Mouse (Mus musculus) midbrain, postnatal 0 days (tissue): ENCODE data around the gene Cadm2. TPM values are rescaled to one million over a fixed set of nuclear protein-coding genes. Genes with fewer than 3 reads are reported as not detected.

Source experiments
- ATAC-seq: fragments of 200-750 bp; cut with Nextera tagmentation; 2 replicates; pipeline ENCODE4 v1.8.0; 2017; ENCODE audit warnings: moderate number of reproducible peaks, mild to moderate bottlenecking, moderate TSS enrichment, moderate library complexity; ENCODE audit not compliant: low FRiP score
- DNase-seq: peaks from one replicate; pipeline ENCODE4 v3.0.0-alpha.2; 2015; ENCODE audit warnings: low spot score
- H3K27ac ChIP-seq: fragments of 300-500 bp; sonication (generic); 2 replicates; pipeline ENCODE4 v1.5.1; 2014; ENCODE audit warnings: low read depth, mild to moderate bottlenecking, low read length, mixed read lengths
- H3K27me3 ChIP-seq: fragments of 300-500 bp; sonication (generic); 2 replicates; pipeline ENCODE4 v1.6.1; 2014; ENCODE audit warnings: low read length, control low read depth, mixed read lengths; ENCODE audit not compliant: insufficient read depth
- H3K36me3 ChIP-seq: fragments of 300-500 bp; sonication (generic); 2 replicates; pipeline ENCODE4 v1.6.1; 2014; ENCODE audit warnings: low read length, control low read depth, mixed read lengths; ENCODE audit not compliant: insufficient read depth
- H3K4me1 ChIP-seq: fragments of 300-500 bp; sonication (generic); 2 replicates; pipeline ENCODE4 v1.6.1; 2014; ENCODE audit warnings: mild to moderate bottlenecking, control low read depth, antibody characterized with exemption, low read length, mixed read lengths; ENCODE audit not compliant: insufficient read depth
- H3K4me2 ChIP-seq: fragments of 300-500 bp; sonication (generic); 2 replicates; pipeline ENCODE4 v1.6.1; 2014; ENCODE audit warnings: low read depth, mild to moderate bottlenecking, low read length, mixed read lengths; ENCODE audit not compliant: poor library complexity, severe bottlenecking
- H3K4me3 ChIP-seq: fragments of 300-500 bp; sonication (generic); 2 replicates; pipeline ENCODE4 v1.5.1; 2014; ENCODE audit warnings: low read depth, mild to moderate bottlenecking, low read length, moderate library complexity
- H3K9ac ChIP-seq: fragments of 300-500 bp; sonication (generic); replicated peaks from 2 replicates; pipeline ENCODE4 v1.6.1; 2014; ENCODE audit warnings: mild to moderate bottlenecking, low read length, moderate library complexity, mixed read lengths; ENCODE audit not compliant: poor library complexity, severe bottlenecking
- H3K9me3 ChIP-seq: fragments of 300-500 bp; sonication (generic); 2 replicates; pipeline ENCODE4 v1.6.1; 2016; ENCODE audit warnings: low read length, control low read depth
- CTCF ChIP-seq: IDR thresholded peaks from 2 replicates; pipeline ENCODE4 v1.5.1; 2016; ENCODE audit warnings: antibody characterized with exemption, mild to moderate bottlenecking
- WGBS: fragments of 180-500 bp; shearing (Covaris S2); extraction: QIAGEN DNeasy Blood & Tissue Kit; methylation state at CpG from one replicate; pipeline ENCODE4 v1.1.7; 2014; 5-methylcytosine and 5-hydroxymethylcytosine counted together
- polyA plus RNA-seq: library from polyadenylated mRNA; unstranded; fragments of >200 nt; fragmentation: Nextera tagmentation; extraction: Ambion mirVana; gene quantifications from 2 replicates; pipeline ENCODE4 v1.2.1, GENCODE M21; 2015
- total RNA-seq: library from RNA; depleted of rRNA; stranded (reverse); fragments of >200 nt; gene quantifications from 2 replicates; pipeline ENCODE4 v1.2.3, GENCODE M21; 2014

The Cadm2 gene
- total and polyA plus RNA-seq, 2 experiments from 2014 or later, result 82.8 to 92.0 TPM

GRCm38 (mm10) chr16:66925517-66925916, 695.2 kb downstream of the Cadm2 start:
- no peak overlapping the region for H3K4me3 ChIP-seq
- no peaks in the 10 kb centered on the region for H3K27me3 ChIP-seq
- H3K4me2 ChIP-seq, result no peak overlapping the region
- H3K27ac ChIP-seq, result no peak overlapping the region
- TF ChIP-seq CTCF, result no peak
- ATAC-seq, result no peak
- WGBS, result 47% methylated on average over 1 of the region's 1 CpGs
- no peak overlapping the region for H3K9ac ChIP-seq
- H3K36me3 ChIP-seq, result no peaks in the 10 kb centered on the region
- no peak for DNase-seq
- H3K4me1 ChIP-seq, result no peaks in the 10 kb centered on the region
- H3K9me3 ChIP-seq, result no peaks in the 10 kb centered on the region

DNA sequence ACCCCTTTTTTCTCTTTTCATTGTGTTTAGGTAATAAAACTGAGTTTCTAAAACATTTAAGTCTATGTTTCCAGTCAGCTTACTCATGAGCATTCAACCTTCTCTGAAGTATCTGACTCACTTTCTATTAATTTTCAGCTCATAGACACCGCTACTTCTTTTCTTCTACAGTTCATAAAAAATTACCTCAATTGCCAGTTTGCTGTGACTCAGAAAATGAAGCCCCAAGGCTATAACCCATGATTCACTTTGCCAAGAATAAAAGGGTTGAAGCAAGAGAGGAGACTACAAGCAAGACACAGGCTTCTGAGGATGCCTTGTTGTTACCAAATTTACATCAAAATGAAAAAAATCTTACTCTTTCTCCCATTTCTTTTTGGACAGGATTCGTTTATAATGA, 698.0 kb downstream of the Cadm2 start:
- 80% methylated on average over 2 of the region's 2 CpGs for WGBS
- ATAC-seq (no peak), DNase-seq (no peak)
- Histone ChIP-seq H3K4me3 (no peak overlapping the region), H3K9ac (no peak overlapping the region), H3K27ac (no peak overlapping the region), H3K4me2 (no peak overlapping the region), H3K9me3 (no peaks in the 10 kb centered on the region), H3K27me3 (no peaks in the 10 kb centered on the region), H3K4me1 (no peaks in the 10 kb centered on the region), H3K36me3 (no peaks in the 10 kb centered on the region)
- no peak for TF ChIP-seq CTCF

DNA sequence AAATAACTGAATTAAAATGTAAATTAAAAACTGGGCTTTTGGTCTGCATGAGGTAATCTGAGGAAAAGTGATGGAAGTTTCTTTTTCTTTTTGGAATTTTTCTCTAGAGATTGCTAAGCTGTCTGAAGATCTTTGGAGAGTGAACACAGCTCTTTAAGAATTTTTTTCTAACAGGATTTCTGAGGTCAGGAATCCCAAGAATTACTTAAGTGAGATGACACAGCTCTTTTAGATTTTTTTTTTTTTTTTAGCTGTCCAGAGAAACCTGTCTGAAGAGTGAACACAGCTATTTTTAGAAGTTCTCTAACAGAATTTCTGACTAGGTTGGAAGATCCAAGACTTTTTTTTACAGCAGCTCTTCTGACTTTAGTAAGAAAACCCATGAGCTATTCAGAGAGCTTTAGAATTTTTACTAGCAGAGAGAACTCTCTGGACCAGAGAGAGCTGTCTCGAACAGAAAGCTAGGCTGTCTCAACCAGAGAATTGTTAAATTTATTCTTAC, 699.2 kb downstream of the Cadm2 start:
- no peaks in the 10 kb centered on the region for H3K27me3 ChIP-seq
- no peak for DNase-seq
- H3K4me2 ChIP-seq, result no peak overlapping the region
- no peaks in the 10 kb centered on the region for H3K36me3 ChIP-seq
- no peak for TF ChIP-seq CTCF
- no peak overlapping the region for H3K4me3 ChIP-seq
- no peak for ATAC-seq
- H3K9ac ChIP-seq, result no peak overlapping the region
- 82% methylated on average over 1 of the region's 1 CpGs for WGBS
- no peak overlapping the region for H3K27ac ChIP-seq
- H3K9me3 ChIP-seq, result no peaks in the 10 kb centered on the region
- no peaks in the 10 kb centered on the region for H3K4me1 ChIP-seq

- DNase-seq, result no peak
- no peak overlapping the region for H3K9ac ChIP-seq
- no peak for TF ChIP-seq CTCF
- no peaks in the 10 kb centered on the region for H3K4me1 ChIP-seq
- ATAC-seq, result no peak
- H3K36me3 ChIP-seq, result no peaks in the 10 kb centered on the region
- no peak overlapping the region for H3K4me3 ChIP-seq
- H3K27me3 ChIP-seq, result no peaks in the 10 kb centered on the region
- no peaks in the 10 kb centered on the region for H3K9me3 ChIP-seq
- no peak overlapping the region for H3K4me2 ChIP-seq
- H3K27ac ChIP-seq, result no peak overlapping the region
- 91% methylated on average over 12 of the region's 12 CpGs for WGBS
These were observed 700.8 kb downstream of the Cadm2 start for GRCm38 (mm10) chr16:66919889-66920402.

- Histone ChIP-seq H3K4me2 (no peak overlapping the region), H3K9me3 (no peaks in the 10 kb centered on the region), H3K9ac (no peak overlapping the region), H3K27ac (no peak overlapping the region), H3K27me3 (no peaks in the 10 kb centered on the region), H3K4me1 (no peaks in the 10 kb centered on the region), H3K36me3 (no peaks in the 10 kb centered on the region), H3K4me3 (no peak overlapping the region)
- DNase-seq, result no peak
- ATAC-seq, result no peak
- TF ChIP-seq CTCF, result no peak
- 76% methylated on average over 3 of the region's 3 CpGs for WGBS
These were observed 718.9 kb downstream of the Cadm2 start for GRCm38 (mm10) chr16:66901801-66902200.

GRCm38 (mm10) chr16:66900664-66901063, 720.0 kb downstream of the Cadm2 start:
- no peaks in the 10 kb centered on the region for H3K4me1 ChIP-seq
- TF ChIP-seq CTCF, result no peak
- H3K27ac ChIP-seq, result no peak overlapping the region
- no peaks in the 10 kb centered on the region for H3K9me3 ChIP-seq
- WGBS, result 50% methylated on average over 4 of the region's 4 CpGs
- peak; percentile 78 for DNase-seq
- H3K4me3 ChIP-seq, result no peak overlapping the region
- no peak for ATAC-seq
- no peaks in the 10 kb centered on the region for H3K27me3 ChIP-seq
- H3K9ac ChIP-seq, result no peak overlapping the region
- no peak overlapping the region for H3K4me2 ChIP-seq
- no peaks in the 10 kb centered on the region for H3K36me3 ChIP-seq
